Mouse (Mus musculus) MEL (cell line): Measurements from ENCODE around the gene Tbxas1.

Experiments
- BHLHE40 ChIP-seq: IDR thresholded peaks from 2 replicates; pipeline ENCODE4 v1.6.1; 2012; ENCODE audit warnings: low read depth, mild to moderate bottlenecking, inconsistent platforms, low read length, improper control_type of control experiment, borderline replicate concordance
- CHD2 ChIP-seq: IDR thresholded peaks from 2 replicates; pipeline ENCODE4 v1.6.1; 2011; ENCODE audit warnings: low read length, improper control_type of control experiment
- CTCF ChIP-seq, 3 experiments: IDR thresholded peaks in 2 of 3; conservative IDR thresholded peaks in 1 of 3; 2 replicates each; pipeline ENCODE4 v1.5.1; 2011 to 2012; ENCODE audit warnings: low read length in 3 of 3, low read depth in 2 of 3, mild to moderate bottlenecking in 2 of 3, improper control_type of control experiment in 1 of 3, inconsistent platforms in 1 of 3, mixed read lengths in 1 of 3, moderate library complexity in 1 of 3; ENCODE audit not compliant: control insufficient read depth in 1 of 3, insufficient read depth in 1 of 3, poor library complexity in 1 of 3, severe bottlenecking in 1 of 3
- ETS1 ChIP-seq: IDR thresholded peaks from 2 replicates; pipeline ENCODE4 v1.6.1; 2012; ENCODE audit warnings: low read depth, mild to moderate bottlenecking, inconsistent platforms, low read length, improper control_type of control experiment, moderate library complexity
- GATA1 ChIP-seq: IDR thresholded peaks from 2 replicates; pipeline ENCODE4 v1.6.1; 2011; ENCODE audit warnings: low read depth, low read length, improper control_type of control experiment
- KAT2A ChIP-seq: conservative IDR thresholded peaks from 2 replicates; pipeline ENCODE4 v1.6.1; 2012; ENCODE audit warnings: low read depth, low read length, improper control_type of control experiment, inconsistent platforms
- MYB ChIP-seq: IDR thresholded peaks from 2 replicates; pipeline ENCODE4 v1.6.1; 2011; ENCODE audit warnings: mild to moderate bottlenecking, low read depth, low read length, improper control_type of control experiment
- NRF1 ChIP-seq: IDR thresholded peaks from 2 replicates; pipeline ENCODE4 v1.6.1; 2014; ENCODE audit warnings: low read depth, mild to moderate bottlenecking, inconsistent platforms, low read length, improper control_type of control experiment, moderate library complexity; ENCODE audit not compliant: poor library complexity, insufficient read depth, severe bottlenecking
- POLR2A ChIP-seq, 2 experiments: IDR thresholded peaks; 2 replicates each; pipeline ENCODE4 v1.6.1; 2011 to 2012; ENCODE audit warnings: low read length in 2 of 2, mild to moderate bottlenecking in 2 of 2, control low read depth in 1 of 2, improper control_type of control experiment in 1 of 2, low read depth in 1 of 2, moderate library complexity in 1 of 2; ENCODE audit not compliant: control insufficient read depth in 1 of 2, insufficient read depth in 1 of 2, poor library complexity in 1 of 2
- POLR2AphosphoS2 ChIP-seq: IDR thresholded peaks from 2 replicates; pipeline ENCODE4 v1.6.1; 2011; ENCODE audit warnings: low read length, improper control_type of control experiment
- RAD21 ChIP-seq: IDR thresholded peaks from 2 replicates; pipeline ENCODE4 v1.6.1; 2011; ENCODE audit warnings: mild to moderate bottlenecking, low read depth, low read length, improper control_type of control experiment
- USF2 ChIP-seq, 2 experiments: IDR thresholded peaks; 2 replicates each; pipeline ENCODE4 v1.6.1; 2011 to 2012; ENCODE audit warnings: improper control_type of control experiment in 2 of 2, low read length in 2 of 2, borderline replicate concordance in 1 of 2, inconsistent platforms in 1 of 2, low read depth in 1 of 2, mild to moderate bottlenecking in 1 of 2; ENCODE audit not compliant: insufficient read depth in 1 of 2
- ZNF384 ChIP-seq: IDR thresholded peaks from 2 replicates; pipeline ENCODE4 v1.6.1; 2012; ENCODE audit warnings: low read depth, mild to moderate bottlenecking, inconsistent platforms, low read length, improper control_type of control experiment

DNA sequence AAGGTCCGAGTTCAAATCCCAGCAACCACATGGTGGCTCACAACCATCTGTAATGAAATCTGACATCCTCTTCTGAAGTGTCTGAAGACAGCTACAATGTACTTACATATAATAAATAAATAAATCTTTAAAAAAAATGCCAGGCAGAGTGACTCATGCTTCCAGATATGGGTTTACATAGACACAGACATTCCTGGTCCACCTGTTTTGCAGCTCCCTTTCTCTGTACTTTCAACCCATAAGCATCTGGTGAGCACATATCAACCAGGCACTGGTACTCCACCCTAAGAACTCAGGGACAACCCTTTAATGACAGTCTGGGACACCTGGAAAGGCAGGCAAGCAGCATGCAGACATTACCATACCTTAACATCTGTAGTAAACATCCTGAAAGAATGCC is 240.2 kb downstream of the Tbxas1 start:
- TF ChIP-seq CTCF (IDR thresholded peaks at IDR 0.05 in 2 of 3, conservative IDR thresholded peaks at IDR 0.05 in 1 of 3; ENCODE audit: control insufficient read depth in 1 of 3, insufficient read depth in 1 of 3, low read depth in 2 of 3, low read length in 3 of 3, poor library complexity in 1 of 3, severe bottlenecking in 1 of 3) (no peak), POLR2AphosphoS2 (no peak), POLR2A (IDR thresholded peaks at IDR 0.05; ENCODE audit: control insufficient read depth in 1 of 2, insufficient read depth in 1 of 2, low read depth in 1 of 2, low read length in 2 of 2, poor library complexity in 1 of 2) (no peak), NRF1 (no peak), KAT2A (no peak), BHLHE40 (no peak), USF2 (IDR thresholded peaks at IDR 0.05; ENCODE audit: borderline replicate concordance in 1 of 2, insufficient read depth in 1 of 2, low read depth in 1 of 2, low read length in 2 of 2) (no peak), MYB (no peak), CHD2 (no peak), GATA1 (no peak), ETS1 (no peak), ZNF384 (no peak), RAD21 (no peak)
